Mouse (Mus musculus): ENCODE data around the gene Wnt1.

GRCm38 (mm10) chr15:98806071-98806808, 16.6 kb downstream of the Wnt1 start:
- TF ChIP-seq GATA1 (IDR thresholded peaks at IDR 0.05; ENCODE audit: low read length) (no peak), TAL1 (IDR thresholded peaks at IDR 0.05; ENCODE audit: low read length) (no peak)

All from erythroblast, embryonic 14.5 days (primary cell).